Mouse (Mus musculus) limb, embryonic 11.5 days (tissue): Measurements from ENCODE around the gene Dyrk1a. TPM values are rescaled to one million over a fixed set of nuclear protein-coding genes. Genes with fewer than 3 reads are reported as not detected.

ENCODE experiments used
- ATAC-seq: fragments of 200-750 bp; cut with Nextera tagmentation; 2 replicates; pipeline ENCODE4 v1.8.0; 2017; ENCODE audit warnings: low read depth; ENCODE audit not compliant: insufficient number of reproducible peaks, low FRiP score, low TSS enrichment
- DNase-seq: peaks from one replicate; pipeline ENCODE4 v3.0.0-alpha.2; 2015; ENCODE audit warnings: low spot score
- H3K27ac ChIP-seq: fragments of 300-500 bp; sonication (generic); replicated peaks from 2 replicates; pipeline ENCODE4 v1.5.1; 2014; ENCODE audit warnings: low read depth, mild to moderate bottlenecking, low read length
- H3K27me3 ChIP-seq: fragments of 300-500 bp; sonication (generic); 2 replicates; pipeline ENCODE4 v1.6.1; 2014; ENCODE audit warnings: mild to moderate bottlenecking, low read length, mixed read lengths; ENCODE audit not compliant: control insufficient read depth, insufficient read depth
- H3K36me3 ChIP-seq: fragments of 300-500 bp; sonication (generic); 2 replicates; pipeline ENCODE4 v1.6.1; 2014; ENCODE audit warnings: mild to moderate bottlenecking, low read length, moderate library complexity, mixed read lengths; ENCODE audit not compliant: control insufficient read depth, insufficient read depth
- H3K4me1 ChIP-seq: fragments of 300-500 bp; sonication (generic); 2 replicates; pipeline ENCODE4 v1.6.1; 2014; ENCODE audit warnings: low read length, mixed read lengths; ENCODE audit not compliant: control insufficient read depth, insufficient read depth
- H3K4me2 ChIP-seq: fragments of 300-500 bp; sonication (generic); 2 replicates; pipeline ENCODE4 v1.6.1; 2014; ENCODE audit warnings: low read depth, mild to moderate bottlenecking, moderate library complexity; ENCODE audit not compliant: severe bottlenecking
- H3K4me3 ChIP-seq: fragments of 300-500 bp; sonication (generic); 2 replicates; pipeline ENCODE4 v1.5.1; 2014; ENCODE audit warnings: low read depth, low read length
- H3K9ac ChIP-seq: fragments of 300-500 bp; sonication (generic); 2 replicates; pipeline ENCODE4 v1.6.1; 2014; ENCODE audit warnings: mild to moderate bottlenecking, low read length
- H3K9me3 ChIP-seq: fragments of 300-500 bp; sonication (generic); 2 replicates; pipeline ENCODE4 v1.6.1; 2016; ENCODE audit warnings: low read length; ENCODE audit not compliant: control insufficient read depth
- WGBS: fragments of 180-500 bp; shearing (Covaris S2); extraction: QIAGEN DNeasy Blood & Tissue Kit; methylation state at CpG from one replicate; pipeline ENCODE4 v1.1.7; 2014; 5-methylcytosine and 5-hydroxymethylcytosine counted together
- polyA plus RNA-seq: library from polyadenylated mRNA; unstranded; fragments of >200 nt; fragmentation: Nextera tagmentation; extraction: Ambion mirVana; gene quantifications from 2 replicates; pipeline ENCODE4 v1.2.1, GENCODE M21; 2014

Dyrk1a gene
- polyA plus RNA-seq, 1 experiment from 2014 or later = 13.4 TPM

DNA sequence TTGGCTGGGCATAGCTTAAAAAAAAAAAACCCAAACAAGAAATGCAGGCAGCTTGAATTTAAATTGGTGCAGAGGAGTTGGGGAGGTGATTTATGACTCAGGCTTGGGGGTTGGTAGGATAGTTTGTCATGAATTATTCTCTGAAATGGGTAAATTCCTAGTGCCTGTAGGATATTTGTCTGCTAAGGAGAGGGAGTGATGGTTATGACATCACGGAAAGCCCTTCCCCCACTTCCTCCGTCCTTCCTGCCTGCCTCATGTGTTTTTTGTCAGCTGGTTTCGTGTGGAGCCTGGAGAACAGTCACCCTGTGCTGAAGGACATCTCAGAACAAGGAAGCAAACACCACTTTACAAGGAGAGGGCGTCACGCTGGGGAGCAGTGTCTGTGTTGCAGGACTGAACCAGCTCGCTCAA is 31.7 kb downstream of the Dyrk1a start:
- H3K9me3 ChIP-seq = no peaks in the 10 kb centered on the region
- no peak overlapping the region for H3K4me3 ChIP-seq
- DNase-seq (peak; percentile 61), ATAC-seq (0 out of 2 replicates have a peak, but pooled peaks have one; percentile 3)
- H3K4me2 ChIP-seq = no peak overlapping the region
- WGBS = 25% methylated on average over 6 of the region's 6 CpGs
- H3K9ac ChIP-seq = no peak overlapping the region
- no peaks in the 10 kb centered on the region for H3K27me3 ChIP-seq
- peaks cover 26% of the 10 kb centered on the region for H3K4me1 ChIP-seq
- H3K27ac ChIP-seq = no peak overlapping the region
- H3K36me3 ChIP-seq = no peaks in the 10 kb centered on the region

DNA sequence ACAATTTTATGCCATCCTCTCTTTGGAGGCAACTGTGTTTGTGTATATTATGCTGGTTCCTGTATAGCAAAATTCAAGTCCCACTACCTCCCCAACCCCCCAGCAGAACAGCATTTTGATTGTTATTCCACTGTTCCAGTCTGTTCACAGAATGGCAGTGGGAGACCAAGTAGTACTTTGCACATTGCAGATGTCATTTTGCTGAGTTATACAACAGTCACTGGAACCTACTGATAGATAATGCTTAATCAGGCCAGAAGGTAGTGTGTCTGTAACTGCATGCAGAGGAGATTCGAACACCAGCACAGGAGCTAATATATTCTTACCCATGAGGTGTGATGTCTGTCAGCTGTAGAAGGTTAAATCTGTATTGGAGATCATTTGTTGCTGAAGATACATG is 32.4 kb downstream of the Dyrk1a start:
- no peak overlapping the region for H3K9ac ChIP-seq
- peaks cover 26% of the 10 kb centered on the region for H3K4me1 ChIP-seq
- 87% methylated on average over 1 of the region's 1 CpGs for WGBS
- no peak overlapping the region for H3K4me3 ChIP-seq
- H3K4me2 ChIP-seq = no peak overlapping the region
- no peaks in the 10 kb centered on the region for H3K36me3 ChIP-seq
- H3K27ac ChIP-seq = no peak overlapping the region
- ATAC-seq = no peak
- DNase-seq = no peak
- H3K9me3 ChIP-seq = no peaks in the 10 kb centered on the region
- H3K27me3 ChIP-seq = no peaks in the 10 kb centered on the region

DNA sequence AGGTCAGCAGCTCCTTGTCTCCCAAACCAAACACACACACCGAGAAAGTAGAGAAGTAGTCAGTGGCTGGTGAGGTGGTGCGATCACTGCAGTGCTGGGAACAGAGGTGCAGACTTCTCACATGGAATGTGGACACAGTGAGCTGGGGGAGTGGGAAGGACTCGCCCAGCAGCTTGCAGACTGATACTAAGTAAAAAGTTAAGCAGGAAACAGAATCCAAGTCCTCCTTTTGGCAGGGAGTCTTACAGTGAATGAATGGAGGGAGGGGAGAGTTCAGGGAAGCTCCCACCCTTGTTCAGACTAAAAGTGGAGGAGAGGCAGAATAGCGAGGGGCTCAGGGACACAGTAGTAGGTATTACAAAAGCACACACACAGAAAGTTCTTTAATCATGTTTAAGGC is 32.9 kb downstream of the Dyrk1a start:
- Histone ChIP-seq H3K9me3 (no peaks in the 10 kb centered on the region), H3K27ac (no peak overlapping the region), H3K9ac (no peak overlapping the region), H3K4me2 (no peak overlapping the region), H3K4me1 (peaks cover 29% of the 10 kb centered on the region), H3K36me3 (no peaks in the 10 kb centered on the region), H3K4me3 (no peak overlapping the region), H3K27me3 (no peaks in the 10 kb centered on the region)
- 64% methylated on average over 4 of the region's 4 CpGs for WGBS
- DNase-seq (no peak), ATAC-seq (no peak)

DNA sequence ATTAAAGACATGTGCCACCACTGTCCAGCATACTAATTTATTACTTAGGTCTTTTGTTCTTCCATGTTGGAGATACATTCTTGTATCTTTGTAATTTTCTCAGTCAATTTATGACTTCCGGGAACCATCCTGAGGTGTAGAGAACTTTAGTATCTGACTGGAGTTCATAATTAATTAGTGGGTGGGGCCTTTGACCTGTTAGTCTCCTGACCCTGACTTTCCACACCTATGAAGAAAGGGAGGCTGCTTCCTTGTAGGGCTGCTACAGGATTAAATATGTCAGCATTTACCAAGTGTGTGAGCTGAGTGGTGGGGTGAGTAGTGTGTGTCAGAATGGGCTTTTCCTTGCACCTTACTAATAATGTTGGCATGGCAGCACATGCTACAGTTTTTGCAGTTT is 36.4 kb downstream of the Dyrk1a start:
- WGBS = 94% methylated on average over 1 of the region's 1 CpGs

DNA sequence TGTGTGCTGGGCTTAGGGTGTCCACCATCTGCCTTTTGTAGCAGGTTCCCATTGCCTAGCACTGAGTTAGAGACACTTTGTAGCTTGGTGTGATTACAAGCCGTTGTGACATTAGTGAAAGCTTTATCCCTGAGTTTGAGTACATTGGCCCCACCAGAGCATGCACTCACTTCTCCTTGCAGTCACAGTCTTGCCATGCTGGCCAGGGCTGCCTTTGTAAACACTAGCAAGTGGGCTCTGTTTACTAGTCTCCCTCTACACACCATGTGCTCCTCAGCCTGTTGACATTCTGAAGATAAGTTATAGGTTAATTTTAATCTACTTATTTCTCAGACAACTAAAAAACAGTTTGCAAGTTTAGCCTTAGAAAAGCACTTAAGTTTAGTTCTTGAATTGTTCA is 37.7 kb downstream of the Dyrk1a start:
- Histone ChIP-seq H3K9me3 (no peaks in the 10 kb centered on the region), H3K36me3 (no peaks in the 10 kb centered on the region; the same call in 1 of the 2 replicates), H3K4me2 (no peak overlapping the region), H3K9ac (no peak overlapping the region), H3K4me3 (no peak overlapping the region), H3K27ac (no peak overlapping the region), H3K27me3 (no peaks in the 10 kb centered on the region), H3K4me1 (peaks cover 5% of the 10 kb centered on the region; the same call in 1 of the 2 replicates)
- no peak for ATAC-seq
- 70% methylated on average over 1 of the region's 1 CpGs for WGBS
- no peak for DNase-seq

More for the DNA sequence above, 36.4 kb downstream of the Dyrk1a start:
- Histone ChIP-seq H3K27me3 (no peaks in the 10 kb centered on the region), H3K36me3 (no peaks in the 10 kb centered on the region), H3K9me3 (no peaks in the 10 kb centered on the region), H3K4me3 (no peak overlapping the region), H3K4me2 (no peak overlapping the region), H3K4me1 (peaks cover 10% of the 10 kb centered on the region), H3K27ac (no peak overlapping the region), H3K9ac (no peak overlapping the region)
- ATAC-seq (no peak), DNase-seq (no peak)

DNA sequence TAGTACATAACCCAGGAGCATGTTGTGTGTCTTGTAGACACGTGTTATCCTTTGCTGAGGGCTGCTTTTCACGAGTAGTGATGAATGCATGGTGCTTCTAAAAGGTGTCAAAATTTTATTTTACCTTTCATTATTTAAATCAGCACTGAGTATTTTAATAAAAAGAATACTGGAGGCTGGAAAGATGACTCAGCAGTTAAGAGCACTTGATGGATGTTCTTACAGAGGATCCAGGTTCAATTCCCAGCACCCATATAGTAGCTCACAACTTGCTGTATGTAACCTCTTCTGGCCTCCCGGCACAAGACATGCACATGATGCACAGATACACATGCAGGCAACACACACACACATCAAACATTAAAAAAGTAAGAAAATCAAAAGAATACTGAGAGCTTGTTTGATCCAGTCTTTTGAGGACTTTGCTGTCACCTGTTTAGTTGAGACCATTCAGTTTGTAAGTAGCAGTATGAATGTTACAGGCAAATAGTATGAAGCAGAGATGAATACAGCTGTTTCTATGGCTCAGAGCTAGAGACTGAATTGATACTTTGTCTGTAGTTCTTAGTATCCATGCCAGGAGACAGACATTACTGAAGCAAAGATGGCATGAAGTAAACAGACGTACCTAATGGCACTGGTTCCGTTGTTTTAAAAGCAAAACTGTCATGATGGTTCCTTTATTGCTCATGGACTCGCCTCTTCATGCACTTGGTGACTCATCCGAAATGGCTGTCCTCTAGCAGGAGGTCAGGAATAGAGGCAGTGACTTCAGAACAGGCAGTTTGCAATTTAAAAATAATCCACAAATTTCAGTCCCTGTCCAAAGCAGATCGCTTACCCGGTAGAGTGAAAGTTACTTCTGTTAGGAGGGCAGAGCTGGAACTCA is 39.1 kb downstream of the Dyrk1a start:
- no peak overlapping the region for H3K9ac ChIP-seq
- ATAC-seq (no peak), DNase-seq (no peak)
- H3K4me2 ChIP-seq = no peak overlapping the region
- H3K4me3 ChIP-seq = no peak overlapping the region
- no peak overlapping the region for H3K27ac ChIP-seq
- no peaks in the 10 kb centered on the region for H3K27me3 ChIP-seq
- 92% methylated on average over 9 of the region's 9 CpGs for WGBS
- H3K9me3 ChIP-seq = no peaks in the 10 kb centered on the region
- H3K36me3 ChIP-seq = no peaks in the 10 kb centered on the region; the same call in 1 of the 2 replicates
- H3K4me1 ChIP-seq = peaks cover 7% of the 10 kb centered on the region; the same call in 1 of the 2 replicates

DNA sequence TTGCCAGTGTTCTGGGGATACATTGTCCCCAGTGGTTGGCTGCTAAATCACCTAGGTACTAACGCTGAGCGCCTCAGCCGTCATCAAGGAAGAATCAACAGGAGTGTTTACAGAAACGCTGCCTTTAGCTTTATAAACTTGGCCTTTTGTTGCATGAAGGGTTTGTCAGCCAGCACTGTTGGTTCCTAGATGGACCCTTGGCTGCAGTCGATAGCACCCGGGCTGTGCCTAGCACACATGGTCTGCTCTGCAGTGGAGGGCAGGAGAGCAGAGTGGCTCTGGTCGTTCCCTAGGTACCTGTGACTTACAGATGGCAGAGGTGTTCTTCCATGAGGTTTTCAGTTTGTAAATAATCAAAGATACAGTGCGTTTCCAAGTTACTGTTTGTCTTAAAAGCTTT is 42.8 kb downstream of the Dyrk1a start:
- Histone ChIP-seq H3K4me2 (no peak overlapping the region), H3K4me3 (no peak overlapping the region), H3K36me3 (peaks cover 2% of the 10 kb centered on the region; the same call in 1 of the 2 replicates), H3K9me3 (no peaks in the 10 kb centered on the region), H3K9ac (no peak overlapping the region), H3K4me1 (peaks cover 3% of the 10 kb centered on the region; the same call in 1 of the 2 replicates), H3K27ac (no peak overlapping the region), H3K27me3 (no peaks in the 10 kb centered on the region)
- WGBS = 85% methylated on average over 8 of the region's 8 CpGs
- no peak for ATAC-seq
- DNase-seq = no peak

DNA sequence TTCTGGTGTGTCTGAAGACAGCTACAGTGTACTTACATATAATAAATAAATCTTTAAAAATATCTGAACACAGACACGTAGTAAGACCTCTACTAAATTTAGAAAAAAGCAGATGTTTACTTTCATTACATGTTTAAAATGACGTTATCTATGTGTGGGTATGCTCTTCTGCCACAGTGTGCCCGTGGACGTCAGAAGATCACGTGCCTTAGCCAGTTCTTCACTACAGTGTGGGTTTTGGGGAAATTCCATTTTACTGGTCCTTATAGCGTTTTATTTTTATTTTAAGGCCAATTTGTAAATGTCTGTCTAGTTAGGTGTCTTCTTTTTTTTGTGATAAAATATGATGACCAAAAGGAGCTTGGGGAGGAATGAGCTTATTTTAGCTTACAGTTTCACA is 47.4 kb downstream of the Dyrk1a start:
- H3K27ac ChIP-seq = no peak overlapping the region
- no peak overlapping the region for H3K4me3 ChIP-seq
- no peak overlapping the region for H3K9ac ChIP-seq
- no peaks in the 10 kb centered on the region for H3K9me3 ChIP-seq
- ATAC-seq (no peak), DNase-seq (no peak)
- peaks cover 3% of the 10 kb centered on the region; the same call in 1 of the 2 replicates for H3K4me1 ChIP-seq
- 95% methylated on average over 6 of the region's 6 CpGs for WGBS
- H3K36me3 ChIP-seq = peaks cover 2% of the 10 kb centered on the region; the same call in 1 of the 2 replicates
- no peak overlapping the region for H3K4me2 ChIP-seq
- no peaks in the 10 kb centered on the region for H3K27me3 ChIP-seq
